Mouse (Mus musculus) heart, adult 2 months (tissue): Measurements from ENCODE around the gene Acap3. TPM values are rescaled to one million over a fixed set of nuclear protein-coding genes. Genes with fewer than 3 reads are reported as not detected.

Source experiments
- DNase-seq, 2 experiments: peaks; one replicate each; pipeline ENCODE4 v3.0.0; 2021
- H3K27ac ChIP-seq: fragments of 200-600 bp; 2 replicates; pipeline ENCODE4 v1.8.1; 2022
- H3K27me3 ChIP-seq: fragments of 200-500 bp; 2 replicates; pipeline ENCODE4 v1.6.1; 2012; ENCODE audit warnings: mild to moderate bottlenecking, low read length, inconsistent platforms, mixed read lengths; ENCODE audit not compliant: control insufficient read depth, insufficient read depth
- H3K36me3 ChIP-seq: fragments of 200-500 bp; 2 replicates; pipeline ENCODE4 v1.6.1; 2012; ENCODE audit warnings: low read length, inconsistent platforms; ENCODE audit not compliant: control insufficient read depth, insufficient read depth
- H3K4me1 ChIP-seq: fragments of 200-500 bp; 2 replicates; pipeline ENCODE4 v1.6.1; 2011; ENCODE audit warnings: low read length; ENCODE audit not compliant: control insufficient read depth, insufficient read depth
- H3K4me3 ChIP-seq: fragments of 200-600 bp; 2 replicates; pipeline ENCODE4 v1.8.1; 2022
- H3K79me2 ChIP-seq: fragments of 200-500 bp; replicated peaks from 2 replicates; pipeline ENCODE4 v1.6.1; 2012; ENCODE audit warnings: mild to moderate bottlenecking, inconsistent platforms, low read length, moderate library complexity, mixed read lengths; ENCODE audit not compliant: control insufficient read depth, insufficient read depth
- H3K9ac ChIP-seq: fragments of 200-500 bp; 2 replicates; pipeline ENCODE4 v1.6.1; 2012; ENCODE audit warnings: low read depth, mild to moderate bottlenecking, control low read depth, inconsistent platforms, low read length, mixed read lengths
- CTCF ChIP-seq: fragments of 200-600 bp; IDR thresholded peaks from 2 replicates; pipeline ENCODE4 v1.8.1; 2022; ENCODE audit warnings: antibody characterized with exemption, mild to moderate bottlenecking, moderate library complexity
- EP300 ChIP-seq: fragments of 200-500 bp; IDR thresholded peaks from 2 replicates; pipeline ENCODE4 v1.6.1; 2011; ENCODE audit warnings: low read depth, low read length, control low read depth; ENCODE audit not compliant: insufficient read depth
- POLR2A ChIP-seq: fragments of 200-500 bp; IDR thresholded peaks from 2 replicates; pipeline ENCODE4 v1.6.1; 2011; ENCODE audit warnings: mild to moderate bottlenecking, low read depth, low read length, control low read depth; ENCODE audit not compliant: insufficient read depth
- WGBS: fragments of 180-500 bp; shearing (Covaris S2); methylation state at CpG from one replicate; pipeline ENCODE4 v1.1.7; 2018; 5-methylcytosine and 5-hydroxymethylcytosine counted together
- intact Hi-C: fragments of 180-260 bp; cut with DNase I; formaldehyde crosslinking; loops from one replicate; pipeline ENCODE4 v1.15.1; 2025
- polyA plus RNA-seq: library from polyadenylated mRNA; depleted of rRNA; stranded (reverse); fragments of >200 nt; gene quantifications from 2 replicates; pipeline ENCODE4 v1.2.3, GENCODE M21; 2012
- total RNA-seq, 2 experiments: library from RNA; stranded (reverse); gene quantifications; 2 replicates each; pipeline ENCODE4 v1.2.3; 2021

Gene Acap3
- total and polyA plus RNA-seq, 3 experiments = 9.7 to 19.2 (median 11.3) TPM

DNA sequence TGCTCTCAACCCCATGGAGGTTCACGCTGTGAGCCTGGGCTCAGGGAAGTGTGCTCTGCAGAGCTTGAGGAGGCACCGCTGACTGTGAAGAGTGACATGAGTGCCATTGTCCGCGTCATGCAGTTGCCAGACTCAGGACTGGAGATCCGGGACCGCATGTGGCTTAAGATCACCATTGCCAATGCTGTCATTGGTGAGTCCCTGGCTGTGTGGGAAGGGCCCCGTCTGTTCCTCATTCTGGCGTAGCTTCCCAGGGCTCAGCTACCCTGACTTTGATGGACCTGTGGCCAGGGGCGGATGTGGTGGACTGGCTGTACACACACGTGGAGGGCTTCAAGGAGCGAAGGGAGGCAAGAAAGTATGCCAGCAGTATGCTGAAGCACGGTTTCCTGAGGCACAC lies 35.6 kb upstream of the Acap3 start:
- Histone ChIP-seq H3K79me2 (0 out of 2 replicates have a peak, but pooled peaks cover 1% of the 10 kb centered on the region), H3K27ac (no peak overlapping the region), H3K36me3 (no peaks in the 10 kb centered on the region), H3K9ac (no peak overlapping the region), H3K4me3 (no peak overlapping the region), H3K27me3 (no peaks in the 10 kb centered on the region), H3K4me1 (peaks cover 12% of the 10 kb centered on the region)
- no peak for DNase-seq
- WGBS = 94% methylated on average over 12 of the region's 12 CpGs
- intact Hi-C loops = no loop called here
- TF ChIP-seq POLR2A = no peak
- no peak for TF ChIP-seq EP300
- TF ChIP-seq CTCF = no peak

DNA sequence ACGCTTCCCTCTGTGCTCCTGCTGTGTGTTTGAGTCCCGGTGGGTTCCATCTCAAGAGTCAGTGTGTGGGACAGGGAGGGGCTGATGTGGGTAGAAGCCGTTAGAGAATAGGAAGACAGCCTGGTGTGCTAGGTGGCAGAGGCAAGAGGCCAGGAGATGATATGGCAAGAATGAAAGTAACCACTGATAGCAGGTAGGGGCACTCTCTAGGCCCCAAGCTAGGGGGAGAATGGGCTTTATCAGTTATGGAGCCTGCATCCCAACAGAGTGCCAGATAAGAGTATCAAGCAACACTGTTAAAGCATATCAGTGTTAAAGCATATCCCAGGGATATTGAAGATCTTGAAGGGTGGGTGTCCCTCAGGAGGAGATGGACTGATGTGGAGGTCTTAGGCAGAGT lies 34.7 kb upstream of the Acap3 start:
- H3K9ac ChIP-seq = no peak overlapping the region
- H3K4me1 ChIP-seq = peaks cover 4% of the 10 kb centered on the region
- no peak for DNase-seq
- intact Hi-C loops = no loop called here
- H3K27ac ChIP-seq = no peak overlapping the region
- 70% methylated on average over 3 of the region's 3 CpGs for WGBS
- H3K79me2 ChIP-seq = 0 out of 2 replicates have a peak, but pooled peaks cover 1% of the 10 kb centered on the region
- H3K36me3 ChIP-seq = no peaks in the 10 kb centered on the region
- no peak for TF ChIP-seq POLR2A
- TF ChIP-seq EP300 = no peak
- TF ChIP-seq CTCF = no peak
- H3K27me3 ChIP-seq = no peaks in the 10 kb centered on the region
- no peak overlapping the region for H3K4me3 ChIP-seq

DNA sequence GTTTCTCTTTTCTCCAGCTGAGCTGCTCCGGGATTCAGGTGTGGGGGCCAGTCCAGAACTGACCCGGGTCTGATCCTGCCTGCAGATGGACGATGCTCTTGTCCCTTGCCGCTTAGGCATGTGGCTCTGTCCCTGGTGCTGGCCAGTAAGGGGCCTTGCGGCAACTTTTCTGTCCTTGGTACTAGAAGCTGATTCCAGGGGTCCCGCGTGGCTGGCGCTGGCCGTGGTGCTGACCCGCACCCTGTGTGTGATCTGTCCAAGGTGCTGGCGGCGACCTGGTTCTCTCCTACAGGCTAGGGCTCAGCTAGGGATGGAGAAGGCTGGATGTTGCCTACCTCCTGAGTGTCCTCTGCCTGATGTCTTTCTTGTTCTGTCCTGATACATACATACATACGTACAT lies 32.3 kb upstream of the Acap3 start:
- intact Hi-C loops = no loop called here
- Histone ChIP-seq H3K9ac (no peak overlapping the region), H3K36me3 (no peaks in the 10 kb centered on the region), H3K27me3 (no peaks in the 10 kb centered on the region), H3K79me2 (no peaks in the 10 kb centered on the region), H3K4me3 (no peak overlapping the region), H3K4me1 (no peaks in the 10 kb centered on the region), H3K27ac (no peak overlapping the region)
- TF ChIP-seq POLR2A (no peak), EP300 (no peak), CTCF (no peak)
- WGBS = 28% methylated on average over 13 of the region's 13 CpGs
- DNase-seq = peak in 1 of 2 experiments; percentile 61

DNA sequence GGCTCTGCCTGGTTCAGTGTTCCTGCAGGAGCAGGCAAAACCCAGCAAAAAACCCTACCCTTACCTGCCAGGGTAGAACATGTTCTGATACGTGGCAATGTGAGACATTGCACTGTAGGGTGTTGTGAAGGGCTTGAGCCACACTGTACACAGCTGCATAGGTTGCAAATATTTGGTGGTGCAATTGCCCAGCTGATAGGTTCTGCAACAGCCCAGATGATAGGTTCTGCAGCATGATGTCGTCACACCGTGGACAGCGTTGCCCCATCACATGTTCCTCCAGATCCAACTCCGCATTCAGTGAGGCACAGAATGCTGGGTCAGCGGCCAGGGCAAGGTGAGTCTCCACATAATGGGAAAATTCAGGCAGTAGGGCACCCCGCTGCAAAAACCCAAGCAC lies 29.8 kb upstream of the Acap3 start:
- H3K79me2 ChIP-seq = no peaks in the 10 kb centered on the region
- DNase-seq = peak in 1 of 2 experiments; percentile 21
- intact Hi-C loops = no loop called here
- no peak overlapping the region for H3K9ac ChIP-seq
- TF ChIP-seq CTCF = no peak
- no peak for TF ChIP-seq EP300
- no peak for TF ChIP-seq POLR2A
- no peaks in the 10 kb centered on the region for H3K27me3 ChIP-seq
- H3K27ac ChIP-seq = no peak overlapping the region
- H3K4me3 ChIP-seq = no peak overlapping the region
- no peaks in the 10 kb centered on the region for H3K36me3 ChIP-seq
- no peaks in the 10 kb centered on the region for H3K4me1 ChIP-seq
- WGBS = 90% methylated on average over 7 of the region's 7 CpGs

DNA sequence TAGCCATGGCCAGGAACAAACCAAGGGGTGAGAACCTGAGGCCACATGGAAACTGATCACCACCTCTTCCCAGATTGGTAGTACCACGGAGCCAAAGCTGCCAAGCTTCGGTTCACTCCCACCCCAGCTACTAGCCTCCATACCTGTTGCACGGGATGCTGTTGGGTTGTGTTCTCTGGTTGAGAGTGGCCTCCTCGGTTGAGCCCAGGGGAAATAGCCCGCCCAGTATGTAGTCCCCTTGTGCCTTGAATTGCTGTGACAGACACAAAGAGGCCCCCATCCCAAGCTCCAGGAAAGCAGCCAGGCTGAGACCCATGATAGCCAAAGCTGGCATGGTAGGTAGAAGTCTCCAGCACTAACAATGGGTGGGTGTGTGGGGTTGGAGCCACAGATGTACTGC lies 28.6 kb upstream of the Acap3 start, which contains the start of gene Tas1r3:
Tas1r3 (minus strand) TSS at position 362 of the 400 bp plus-strand sequence.
- Histone ChIP-seq H3K9ac (no peak within 1 kb of the TSS), H3K27ac (no peak within 1 kb of the TSS), H3K4me1 (no peaks in the 10 kb centered on the region), H3K79me2 (no peaks in the 10 kb centered on the region), H3K27me3 (no peaks in the 10 kb centered on the region), H3K4me3 (no peak within 1 kb of the TSS), H3K36me3 (no peaks in the 10 kb centered on the region)
- intact Hi-C loops = no loop called here
- WGBS = 85% methylated on average over 5 of the region's 5 CpGs
- peak in 1 of 2 experiments; percentile 17 for DNase-seq
- TF ChIP-seq EP300 (no peak), POLR2A (no peak), CTCF (no peak)

DNA sequence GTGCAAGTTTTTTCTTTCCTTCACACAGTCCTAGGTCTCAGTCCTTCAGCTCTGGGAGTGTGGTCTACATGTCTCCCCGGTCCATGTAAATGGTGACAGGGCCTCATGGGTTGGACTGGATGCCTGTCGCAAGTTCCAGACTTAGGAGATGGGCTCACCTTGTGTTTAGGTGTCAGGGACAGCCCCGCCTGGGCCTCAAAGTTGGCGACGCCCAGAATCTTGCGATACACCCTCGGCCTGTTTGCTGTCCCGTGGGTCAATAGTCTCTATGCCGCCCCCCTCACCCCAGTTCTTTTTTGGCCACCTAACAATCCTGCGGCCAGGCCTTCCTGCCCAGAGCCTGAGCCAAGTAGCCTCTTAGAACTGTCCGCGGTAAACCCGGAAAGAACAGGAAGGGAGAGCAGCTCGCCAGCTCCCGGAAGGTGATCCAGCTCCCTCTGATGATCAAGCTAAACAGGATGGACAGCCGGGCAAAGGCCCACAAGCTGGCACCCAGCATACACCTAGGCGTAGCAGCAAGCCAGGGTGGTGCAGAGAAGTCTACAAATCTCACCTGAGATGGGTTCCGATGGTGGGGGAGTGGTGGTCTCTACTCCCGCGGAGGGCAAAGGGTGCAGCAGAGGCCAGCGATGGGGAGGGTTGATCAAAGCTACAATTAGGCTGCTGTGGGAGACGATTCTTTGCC lies 22.9 kb upstream of the Acap3 start:
- WGBS = 7% methylated on average over 22 of the region's 22 CpGs
- no peak for DNase-seq
- H3K9ac ChIP-seq = peak overlapping the region; percentile 76
- no peaks in the 10 kb centered on the region for H3K4me1 ChIP-seq
- H3K36me3 ChIP-seq = no peaks in the 10 kb centered on the region
- peak overlapping the region; percentile 65 for H3K4me3 ChIP-seq
- H3K79me2 ChIP-seq = no peaks in the 10 kb centered on the region
- no peaks in the 10 kb centered on the region for H3K27me3 ChIP-seq
- H3K27ac ChIP-seq = peak overlapping the region; percentile 57
- intact Hi-C loops = loop anchor here (1.0 to 5.0 kb wide), 4 partner anchors 18 to 124 kb away; partner anchors contain the start of genes B3galt6, Sdf4 and Ube2j2
- TF ChIP-seq CTCF = no peak
- TF ChIP-seq EP300 = no peak
- no peak for TF ChIP-seq POLR2A
